Mouse (Mus musculus) E14TG2a.4 (cell line): ENCODE measurements around the gene Phip.

Experiments used
- H3K27me3 ChIP-seq: 2 replicates; pipeline ENCODE4 v1.6.1; 2014; ENCODE audit warnings: low read length, control low read depth; ENCODE audit not compliant: insufficient read depth
- H3K36me3 ChIP-seq: 2 replicates; pipeline ENCODE4 v1.6.1; 2014; ENCODE audit warnings: low read length, control low read depth; ENCODE audit not compliant: insufficient read depth
- H3K4me1 ChIP-seq: replicated peaks from 2 replicates; pipeline ENCODE4 v1.6.1; 2014; ENCODE audit warnings: low read depth, low read length, control low read depth
- H3K4me3 ChIP-seq: replicated peaks from 2 replicates; pipeline ENCODE4 v1.5.1; 2014; ENCODE audit warnings: mild to moderate bottlenecking, low read length
- H3K9me3 ChIP-seq: 2 replicates; pipeline ENCODE4 v1.6.1; 2014; ENCODE audit warnings: low read length, control low read depth
- CTCF ChIP-seq: conservative IDR thresholded peaks from 2 replicates; pipeline ENCODE4 v1.5.1; 2014; ENCODE audit warnings: low read length
- NANOG ChIP-seq: IDR thresholded peaks from 2 replicates; pipeline ENCODE4 v1.6.1; 2014; ENCODE audit warnings: borderline replicate concordance, low read length, mixed read lengths
- POU5F1 ChIP-seq: IDR thresholded peaks from 2 replicates; pipeline ENCODE4 v1.6.1; 2014; ENCODE audit warnings: low read length, borderline replicate concordance

Phip gene

GRCm38 (mm10) chr9:82831891-82832290, 143.4 kb downstream of the Phip start:
- H3K27me3 ChIP-seq, result no peaks in the 10 kb centered on the region
- no peaks in the 10 kb centered on the region for H3K36me3 ChIP-seq
- no peak overlapping the region for H3K4me3 ChIP-seq
- H3K4me1 ChIP-seq, result peaks cover 4% of the 10 kb centered on the region; the same call in 1 of the 2 replicates
- no peaks in the 10 kb centered on the region for H3K9me3 ChIP-seq
- TF ChIP-seq CTCF (no peak), NANOG (no peak), POU5F1 (no peak)

GRCm38 (mm10) chr9:82829693-82830430, 145.5 kb downstream of the Phip start:
- H3K4me1 ChIP-seq, result peaks cover 4% of the 10 kb centered on the region; the same call in 1 of the 2 replicates
- TF ChIP-seq CTCF, result no peak
- no peak for TF ChIP-seq NANOG
- no peak for TF ChIP-seq POU5F1
- H3K36me3 ChIP-seq, result no peaks in the 10 kb centered on the region
- no peaks in the 10 kb centered on the region for H3K27me3 ChIP-seq
- no peaks in the 10 kb centered on the region for H3K9me3 ChIP-seq
- H3K4me3 ChIP-seq, result peak overlapping the region; percentile 87

- Histone ChIP-seq H3K27me3 (no peaks in the 10 kb centered on the region), H3K4me1 (peaks cover 4% of the 10 kb centered on the region; the same call in 1 of the 2 replicates), H3K36me3 (no peaks in the 10 kb centered on the region), H3K4me3 (peak within 1 kb of the TSS; percentile 87), H3K9me3 (no peaks in the 10 kb centered on the region)
- TF ChIP-seq NANOG, result no peak
- no peak for TF ChIP-seq POU5F1
- TF ChIP-seq CTCF, result no peak
Observed at GRCm38 (mm10) chr9:82829007-82829689, 146.2 kb downstream of the Phip start, which contains the start of gene Irak1bp1. Gene Irak1bp1, plus strand, starts transcription at chr9:82829540.

- no peaks in the 10 kb centered on the region for H3K27me3 ChIP-seq
- TF ChIP-seq POU5F1 (no peak), CTCF (peak; percentile 50)
Observed at GRCm38 (mm10) chr9:82826426-82826825, 148.9 kb downstream of the Phip start.

More at GRCm38 (mm10) chr9:82826426-82826825, 148.9 kb downstream of the Phip start:
- Histone ChIP-seq H3K36me3 (no peaks in the 10 kb centered on the region), H3K4me1 (peaks cover 4% of the 10 kb centered on the region; the same call in 1 of the 2 replicates), H3K4me3 (no peak overlapping the region), H3K9me3 (no peaks in the 10 kb centered on the region)
